In genomic region chr9:64774411-64774811, GRCm38 (mm10) we compare ENCODE assay signal across 8 mouse cellular contexts. TPM values are rescaled to one million over a fixed set of nuclear protein-coding genes. Genes with fewer than 3 reads are reported as not detected.
DNase-seq lines count a peak whose midpoint lies in the region; ATAC-seq and TF ChIP-seq lines count a peak whose summit lies in the region.

No protein-coding gene starts in this region.

- no peak overlapping the region for H3K4me3 ChIP-seq in left cerebral cortex, adult 2 months
- no peak overlapping the region for H3K4me3 ChIP-seq in forebrain, embryonic 16.5 days (replicated peaks; ENCODE audit: low read length)
- no peak overlapping the region for H3K4me3 ChIP-seq in hindbrain, embryonic 15.5 days
- no peak overlapping the region for H3K4me3 ChIP-seq in limb, embryonic 12.5 days (replicated peaks)
- H3K4me3 ChIP-seq in midbrain, embryonic 14.5 days (replicated peaks; ENCODE audit: low read depth, low read length), result no peak overlapping the region

- H3K27me3 ChIP-seq in forebrain, embryonic 16.5 days (replicated peaks; ENCODE audit: control insufficient read depth, insufficient read depth, low read length), result no peaks in the 10 kb centered on the region
- no peaks in the 10 kb centered on the region for H3K27me3 ChIP-seq in hindbrain, embryonic 15.5 days
- H3K27me3 ChIP-seq in limb, embryonic 12.5 days, result no peaks in the 10 kb centered on the region
- H3K27me3 ChIP-seq in midbrain, embryonic 14.5 days (ENCODE audit: control insufficient read depth, insufficient read depth, low read length), result no peaks in the 10 kb centered on the region

- no peak overlapping the region for H3K4me2 ChIP-seq in forebrain, embryonic 16.5 days (ENCODE audit: low read length)
- H3K4me2 ChIP-seq in hindbrain, embryonic 15.5 days, result 0 out of 2 replicates have a peak overlapping the region, but pooled peaks have one; percentile 3
- no peak overlapping the region for H3K4me2 ChIP-seq in limb, embryonic 12.5 days
- no peak overlapping the region for H3K4me2 ChIP-seq in midbrain, embryonic 14.5 days (ENCODE audit: low read length)

- peak in 1 of 2 experiments; percentile 38 for DNase-seq in left cerebral cortex, adult 2 months (ENCODE audit: extremely low spot score in 1 of 2, low spot score in 2 of 2)
- DNase-seq in left cerebral cortex, adult 8-10 months (ENCODE audit: low spot score in 2 of 2), result no peak
- DNase-seq in midbrain, embryonic 14.5 days, result peak; percentile 51
- no peak for DNase-seq in ovary, postnatal 14 days (ENCODE audit: low spot score)

- H3K36me3 ChIP-seq in forebrain, embryonic 16.5 days (ENCODE audit: control insufficient read depth, insufficient read depth), result no peaks in the 10 kb centered on the region
- H3K36me3 ChIP-seq in hindbrain, embryonic 15.5 days, result no peaks in the 10 kb centered on the region
- H3K36me3 ChIP-seq in limb, embryonic 12.5 days, result no peaks in the 10 kb centered on the region
- no peaks in the 10 kb centered on the region for H3K36me3 ChIP-seq in midbrain, embryonic 14.5 days (ENCODE audit: control insufficient read depth, insufficient read depth, low read length)

- H3K27ac ChIP-seq in left cerebral cortex, adult 2 months, result peak overlapping the region; percentile 68
- H3K27ac ChIP-seq in forebrain, embryonic 16.5 days (ENCODE audit: low read length), result peak overlapping the region; percentile 13; the same call in 1 of the 2 replicates
- peak overlapping the region; percentile 75 for H3K27ac ChIP-seq in hindbrain, embryonic 15.5 days (replicated peaks)
- peak overlapping the region; percentile 12; the same call in 1 of the 2 replicates for H3K27ac ChIP-seq in limb, embryonic 12.5 days
- H3K27ac ChIP-seq in midbrain, embryonic 14.5 days (replicated peaks; ENCODE audit: low read depth, low read length), result peak overlapping the region; percentile 62

- no peaks in the 10 kb centered on the region for H3K9me3 ChIP-seq in forebrain, embryonic 16.5 days (ENCODE audit: control insufficient read depth, low read length)
- H3K9me3 ChIP-seq in hindbrain, embryonic 15.5 days, result no peaks in the 10 kb centered on the region
- H3K9me3 ChIP-seq in limb, embryonic 12.5 days, result no peaks in the 10 kb centered on the region
- no peaks in the 10 kb centered on the region for H3K9me3 ChIP-seq in midbrain, embryonic 14.5 days (ENCODE audit: control insufficient read depth, low read length)

- WGBS in forebrain, embryonic 16.5 days, result 14% methylated on average over 5 of the region's 5 CpGs
- 7% methylated on average over 5 of the region's 5 CpGs for WGBS in hindbrain, embryonic 15.5 days
- 40% methylated on average over 5 of the region's 5 CpGs for WGBS in limb, embryonic 12.5 days
- 12% methylated on average over 5 of the region's 5 CpGs for WGBS in midbrain, embryonic 14.5 days

- no peak overlapping the region for H3K9ac ChIP-seq in forebrain, embryonic 16.5 days (replicated peaks; ENCODE audit: low read depth, low read length)
- H3K9ac ChIP-seq in hindbrain, embryonic 15.5 days, result no peak overlapping the region
- H3K9ac ChIP-seq in limb, embryonic 12.5 days (replicated peaks), result no peak overlapping the region
- no peak overlapping the region for H3K9ac ChIP-seq in midbrain, embryonic 14.5 days (replicated peaks; ENCODE audit: low read length)

- peak; percentile 50; the same call in 1 of the 2 replicates for ATAC-seq in forebrain, embryonic 16.5 days
- peak; percentile 66; the same call in 1 of the 2 replicates for ATAC-seq in hindbrain, embryonic 15.5 days (ENCODE audit: low FRiP score, low read depth)
- no peak for ATAC-seq in limb, embryonic 12.5 days (ENCODE audit: insufficient number of reproducible peaks, insufficient read depth, low FRiP score, low TSS enrichment, low read depth)
- ATAC-seq in midbrain, embryonic 14.5 days (ENCODE audit: low FRiP score, low TSS enrichment), result no peak
- no peak for ATAC-seq in erythroblast, adult 5-6 weeks (replicated peaks; ENCODE audit: low FRiP score, poor library complexity, severe bottlenecking)

- no peak for TF ChIP-seq CTCF in left cerebral cortex, adult 2 months (IDR thresholded peaks at IDR 0.05)

- peaks cover 5% of the 10 kb centered on the region; the same call in 1 of the 2 replicates for H3K4me1 ChIP-seq in forebrain, embryonic 16.5 days (replicated peaks; ENCODE audit: control insufficient read depth, insufficient read depth, low read length)
- peaks cover 20% of the 10 kb centered on the region for H3K4me1 ChIP-seq in hindbrain, embryonic 15.5 days (replicated peaks)
- H3K4me1 ChIP-seq in limb, embryonic 12.5 days (replicated peaks), result peaks cover 5% of the 10 kb centered on the region; the same call in 1 of the 2 replicates
- peaks cover 3% of the 10 kb centered on the region; the same call in 1 of the 2 replicates for H3K4me1 ChIP-seq in midbrain, embryonic 14.5 days (ENCODE audit: control insufficient read depth, insufficient read depth, low read length)

- intact Hi-C loops in left cerebral cortex, adult 2 months (cut with DNase I), result loop anchor here (5.0 kb wide), 1 partner anchor 427 kb away; no protein-coding TSS in a partner anchor

RNA-seq across cellular contexts. Expression of gene Dennd4a, which starts 36.7 kb away (rescaled TPM):
- total RNA-seq in left cerebral cortex, adult 2 months (2021), result 10 to 100 TPM; 58.8 to 63.3 TPM
- total RNA-seq in left cerebral cortex, adult 8-10 months (2022), result 10 to 100 TPM; 58.1 to 71.8 (median 63.5) TPM
- polyA plus RNA-seq in forebrain, embryonic 16.5 days (2015; fragmentation: Nextera tagmentation; extraction: Ambion mirVana), result 9.7 and 11.6 TPM in 2 replicates
- polyA plus RNA-seq in hindbrain, embryonic 15.5 days (2015; fragmentation: Nextera tagmentation; extraction: Ambion mirVana), result 10.9 and 11.1 TPM in 2 replicates
- polyA plus RNA-seq in limb, embryonic 12.5 days (2016; fragmentation: Nextera tagmentation; extraction: Ambion mirVana), result 8.4 and 9.2 TPM in 2 replicates
- polyA plus RNA-seq in midbrain, embryonic 14.5 days (2014; fragmentation: Nextera tagmentation; extraction: Ambion mirVana), result 12.8 and 14.1 TPM in 2 replicates
- 2,131 and 2,183 TPM in 2 replicates for total RNA-seq in erythroblast, adult 5-6 weeks (2015; ENCODE audit: low replicate concordance)
- 2,463 and 2,483 TPM in 2 replicates for total RNA-seq in erythroblast, adult 5-6 weeks (2017; ENCODE audit: low replicate concordance)

RNA-seq across cellular contexts. Expression of gene Rab11a, which starts 36.9 kb away (rescaled TPM):
- total RNA-seq in left cerebral cortex, adult 2 months (2021), result 100 to 1,000 TPM; 232 to 250 TPM
- total RNA-seq in left cerebral cortex, adult 8-10 months (2022), result 100 to 1,000 TPM; 237 to 269 (median 250) TPM
- polyA plus RNA-seq in forebrain, embryonic 16.5 days (2015; fragmentation: Nextera tagmentation; extraction: Ambion mirVana), result 396 and 403 TPM in 2 replicates
- 403 and 404 TPM in 2 replicates for polyA plus RNA-seq in hindbrain, embryonic 15.5 days (2015; fragmentation: Nextera tagmentation; extraction: Ambion mirVana)
- polyA plus RNA-seq in limb, embryonic 12.5 days (2016; fragmentation: Nextera tagmentation; extraction: Ambion mirVana), result 236 and 252 TPM in 2 replicates
- polyA plus RNA-seq in midbrain, embryonic 14.5 days (2014; fragmentation: Nextera tagmentation; extraction: Ambion mirVana), result 446 and 467 TPM in 2 replicates
- 49.9 and 65.9 TPM in 2 replicates for total RNA-seq in erythroblast, adult 5-6 weeks (2015; ENCODE audit: low replicate concordance)
- 63.1 and 76.4 TPM in 2 replicates for total RNA-seq in erythroblast, adult 5-6 weeks (2017; ENCODE audit: low replicate concordance)

Comparison
In these comparisons a context has a peak if more than half of its experiments do, and no peak if none do; other contexts are left out.
1. H3K27ac ChIP-seq: peak in every context shown above with its lines; median percentile 75 in hindbrain, embryonic 15.5 days; 68 in left cerebral cortex, adult 2 months; 62 in midbrain, embryonic 14.5 days; 13 in forebrain, embryonic 16.5 days; 12 in limb, embryonic 12.5 days.
2. ATAC-seq: peak in forebrain, embryonic 16.5 days (single experiment) and hindbrain, embryonic 15.5 days (single experiment); none in limb, embryonic 12.5 days (single experiment), midbrain, embryonic 14.5 days (single experiment) and erythroblast, adult 5-6 weeks (single experiment).